Mouse (Mus musculus) embryonic facial prominence, embryonic 11.5 days (tissue): ENCODE data around the gene Olfr450. TPM values are rescaled to one million over a fixed set of nuclear protein-coding genes. Genes with fewer than 3 reads are reported as not detected.

Experiments
- ATAC-seq: fragments of 200-750 bp; cut with Nextera tagmentation; replicated peaks from 2 replicates; pipeline ENCODE4 v1.8.0; 2017; ENCODE audit warnings: low read depth; ENCODE audit not compliant: insufficient number of reproducible peaks, low FRiP score, low TSS enrichment
- DNase-seq: peaks from one replicate; pipeline ENCODE4 v3.0.0-alpha.2; 2015; ENCODE audit warnings: low spot score
- H3K27ac ChIP-seq: fragments of 300-500 bp; sonication (generic); replicated peaks from 2 replicates; pipeline ENCODE4 v1.5.1; 2014; ENCODE audit warnings: mild to moderate bottlenecking, low read depth, low read length, control low read depth
- H3K27me3 ChIP-seq: fragments of 300-500 bp; sonication (generic); 2 replicates; pipeline ENCODE4 v1.6.1; 2014; ENCODE audit warnings: mild to moderate bottlenecking, low read length, moderate library complexity, mixed read lengths; ENCODE audit not compliant: control insufficient read depth, insufficient read depth
- H3K36me3 ChIP-seq: fragments of 300-500 bp; sonication (generic); replicated peaks from 2 replicates; pipeline ENCODE4 v1.6.1; 2014; ENCODE audit warnings: low read depth, mild to moderate bottlenecking, low read length, moderate library complexity, mixed read lengths; ENCODE audit not compliant: control insufficient read depth, insufficient read depth
- H3K4me1 ChIP-seq: fragments of 300-500 bp; sonication (generic); 2 replicates; pipeline ENCODE4 v1.6.1; 2014; ENCODE audit warnings: low read length, mixed read lengths; ENCODE audit not compliant: control insufficient read depth, insufficient read depth
- H3K4me2 ChIP-seq: fragments of 300-500 bp; sonication (generic); 2 replicates; pipeline ENCODE4 v1.6.1; 2014; ENCODE audit warnings: low read depth, mild to moderate bottlenecking, control low read depth, low read length, moderate library complexity
- H3K4me3 ChIP-seq: fragments of 300-500 bp; sonication (generic); 2 replicates; pipeline ENCODE4 v1.5.1; 2014; ENCODE audit warnings: low read depth, low read length, control low read depth
- H3K9ac ChIP-seq: fragments of 300-500 bp; sonication (generic); replicated peaks from 2 replicates; pipeline ENCODE4 v1.6.1; 2014; ENCODE audit warnings: mild to moderate bottlenecking, control low read depth, low read length
- H3K9me3 ChIP-seq: fragments of 300-500 bp; sonication (generic); replicated peaks from 2 replicates; pipeline ENCODE4 v1.6.1; 2016; ENCODE audit warnings: mild to moderate bottlenecking, low read length, inconsistent platforms, mixed read lengths; ENCODE audit not compliant: control insufficient read depth
- WGBS: fragments of 180-500 bp; shearing (Covaris S2); extraction: QIAGEN DNeasy Blood & Tissue Kit; methylation state at CpG from one replicate; pipeline ENCODE4 v1.1.7; 2014; 5-methylcytosine and 5-hydroxymethylcytosine counted together
- polyA plus RNA-seq: library from polyadenylated mRNA; unstranded; fragments of >200 nt; fragmentation: Nextera tagmentation; extraction: Ambion mirVana; gene quantifications from 2 replicates; pipeline ENCODE4 v1.2.1, GENCODE M21; 2014

Olfr450 gene
- polyA plus RNA-seq = not detected in 2 replicates

- Histone ChIP-seq H3K4me3 (no peak within 1 kb of the TSS), H3K27me3 (no peaks in the 10 kb centered on the region), H3K36me3 (no peaks in the 10 kb centered on the region), H3K4me1 (no peaks in the 10 kb centered on the region), H3K9ac (no peak within 1 kb of the TSS), H3K9me3 (no peaks in the 10 kb centered on the region), H3K27ac (no peak within 1 kb of the TSS), H3K4me2 (no peak within 1 kb of the TSS)
- 93% methylated on average over 1 of the region's 1 CpGs for WGBS
- DNase-seq = no peak
- no peak for ATAC-seq
These were observed at the start of gene Olfr450 for GRCm38 (mm10) chr6:42811639-42812038. Olfr450 (plus strand) TSS chr6:42811939.

DNA sequence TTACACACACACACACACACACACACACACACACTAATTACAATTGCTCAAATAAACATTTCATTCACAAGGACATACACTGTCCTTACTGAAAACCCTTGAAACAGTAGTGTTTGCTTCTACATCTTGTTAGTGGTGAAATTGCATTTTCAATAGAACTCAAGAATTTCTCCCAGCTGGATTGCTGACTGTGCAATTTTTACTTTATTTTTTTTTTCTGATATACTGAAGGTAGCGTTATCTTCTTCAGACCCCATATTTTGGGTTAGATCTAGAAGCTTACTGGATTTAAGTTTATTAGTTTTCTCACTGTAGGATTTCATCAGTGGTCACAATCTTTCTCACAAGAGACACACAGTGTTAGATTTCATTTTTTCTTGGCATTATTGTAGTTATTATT, 34.7 kb upstream of the Olfr450 start:
- Histone ChIP-seq H3K36me3 (no peaks in the 10 kb centered on the region), H3K27ac (no peak overlapping the region), H3K4me3 (no peak overlapping the region), H3K4me1 (no peaks in the 10 kb centered on the region), H3K9me3 (no peaks in the 10 kb centered on the region), H3K4me2 (no peak overlapping the region), H3K9ac (no peak overlapping the region), H3K27me3 (no peaks in the 10 kb centered on the region)
- ATAC-seq (no peak), DNase-seq (no peak)
- WGBS = 85% methylated on average over 1 of the region's 1 CpGs

DNA sequence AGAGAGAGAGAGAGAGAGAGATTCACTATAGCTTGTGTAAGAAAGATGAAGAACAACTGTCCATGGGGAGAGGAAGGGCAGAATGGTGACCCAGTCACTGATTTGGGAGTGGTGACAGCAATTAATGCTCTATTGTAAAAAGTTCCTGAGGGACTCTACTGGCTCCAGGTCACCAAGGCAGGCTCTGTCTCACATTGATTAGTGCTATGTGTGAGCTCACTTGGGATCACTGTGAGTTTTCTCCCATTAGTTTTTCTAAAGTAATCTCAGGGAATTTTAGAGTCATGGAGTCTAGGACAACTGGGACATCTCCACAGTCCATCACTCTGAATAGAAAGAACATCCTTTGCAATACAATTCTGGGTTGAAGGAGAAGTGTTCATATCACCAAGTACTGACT, 26.9 kb upstream of the Olfr450 start, which contains the start of gene Olfr452:
Gene Olfr452, plus strand, starts transcription at position 301 of the 400 bp plus-strand sequence.
- no peaks in the 10 kb centered on the region for H3K4me1 ChIP-seq
- no peaks in the 10 kb centered on the region for H3K9me3 ChIP-seq
- no peaks in the 10 kb centered on the region for H3K36me3 ChIP-seq
- no peak within 1 kb of the TSS for H3K4me2 ChIP-seq
- H3K4me3 ChIP-seq = no peak within 1 kb of the TSS
- no peak within 1 kb of the TSS for H3K27ac ChIP-seq
- no peak within 1 kb of the TSS for H3K9ac ChIP-seq
- DNase-seq (no peak), ATAC-seq (no peak)
- no peaks in the 10 kb centered on the region for H3K27me3 ChIP-seq

DNA sequence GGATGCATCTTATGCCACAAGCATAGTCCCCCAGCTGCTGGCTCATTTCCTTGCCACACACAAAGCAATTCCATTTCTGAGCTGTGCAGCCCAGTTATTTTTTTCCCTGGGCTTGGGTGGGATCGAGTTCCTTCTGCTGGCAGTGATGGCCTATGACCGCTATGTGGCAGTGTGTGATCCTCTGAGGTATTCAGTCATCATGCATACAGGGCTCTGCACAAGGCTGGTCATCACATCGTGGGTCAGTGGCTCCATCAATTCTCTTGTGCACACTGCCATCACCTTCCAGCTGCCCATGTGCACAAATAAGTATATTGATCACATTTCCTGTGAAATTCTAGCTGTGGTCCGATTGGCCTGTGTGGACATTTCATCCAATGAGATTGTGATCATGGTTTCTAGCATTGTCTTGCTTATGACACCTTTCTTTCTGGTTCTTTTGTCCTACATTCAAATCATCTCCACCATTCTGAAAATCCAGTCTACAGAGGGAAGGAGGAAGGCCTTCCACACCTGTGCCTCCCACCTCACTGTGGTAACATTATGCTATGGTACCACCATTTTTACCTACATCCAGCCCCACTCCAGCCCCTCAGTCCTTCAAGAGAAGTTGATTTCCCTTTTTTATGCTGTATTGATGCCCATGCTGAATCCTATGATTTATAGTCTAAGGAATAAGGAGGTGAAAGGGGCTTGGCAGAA, 21.3 kb upstream of the Olfr450 start:
- 45% methylated on average over 4 of the region's 4 CpGs for WGBS
- no peak overlapping the region for H3K4me2 ChIP-seq
- H3K4me3 ChIP-seq = no peak overlapping the region
- ATAC-seq = no peak
- H3K27ac ChIP-seq = no peak overlapping the region
- H3K27me3 ChIP-seq = no peaks in the 10 kb centered on the region
- no peak overlapping the region for H3K9ac ChIP-seq
- no peaks in the 10 kb centered on the region for H3K9me3 ChIP-seq
- no peaks in the 10 kb centered on the region for H3K4me1 ChIP-seq
- H3K36me3 ChIP-seq = no peaks in the 10 kb centered on the region
- no peak for DNase-seq

DNA sequence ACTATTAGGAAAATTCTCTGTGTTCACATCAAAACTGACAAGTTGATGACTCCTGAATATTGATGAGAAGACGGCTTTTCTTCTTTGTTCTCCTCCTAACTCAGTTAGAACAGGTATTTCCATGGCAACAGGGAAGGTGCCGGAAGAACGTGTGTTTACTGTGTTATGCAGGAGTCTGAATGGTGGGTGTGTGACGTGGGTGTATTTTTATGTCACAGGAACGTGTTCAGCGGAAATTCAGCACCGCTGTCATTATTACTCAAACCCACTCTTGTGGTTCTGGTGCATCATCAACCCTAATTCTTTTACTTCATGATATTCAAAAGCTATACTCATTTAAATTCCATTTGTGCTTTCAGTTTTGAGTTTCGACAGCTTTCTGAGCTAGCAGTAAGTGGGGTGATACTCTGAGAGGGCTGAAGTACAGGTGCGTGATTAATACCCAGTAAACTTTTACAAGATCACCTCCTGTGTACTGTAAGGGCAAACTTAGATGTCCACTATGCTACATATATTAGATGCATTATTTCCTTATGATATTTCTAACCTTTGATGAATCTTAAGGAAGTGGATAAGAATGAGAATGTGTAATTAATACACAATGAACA, 20.7 kb upstream of the Olfr450 start:
- H3K27me3 ChIP-seq = no peaks in the 10 kb centered on the region
- no peak for ATAC-seq
- no peaks in the 10 kb centered on the region for H3K4me1 ChIP-seq
- DNase-seq = no peak
- WGBS = 86% methylated on average over 9 of the region's 9 CpGs
- H3K4me3 ChIP-seq = no peak overlapping the region
- no peak overlapping the region for H3K4me2 ChIP-seq
- no peak overlapping the region for H3K9ac ChIP-seq
- H3K27ac ChIP-seq = no peak overlapping the region
- no peaks in the 10 kb centered on the region for H3K36me3 ChIP-seq
- no peaks in the 10 kb centered on the region for H3K9me3 ChIP-seq

DNA sequence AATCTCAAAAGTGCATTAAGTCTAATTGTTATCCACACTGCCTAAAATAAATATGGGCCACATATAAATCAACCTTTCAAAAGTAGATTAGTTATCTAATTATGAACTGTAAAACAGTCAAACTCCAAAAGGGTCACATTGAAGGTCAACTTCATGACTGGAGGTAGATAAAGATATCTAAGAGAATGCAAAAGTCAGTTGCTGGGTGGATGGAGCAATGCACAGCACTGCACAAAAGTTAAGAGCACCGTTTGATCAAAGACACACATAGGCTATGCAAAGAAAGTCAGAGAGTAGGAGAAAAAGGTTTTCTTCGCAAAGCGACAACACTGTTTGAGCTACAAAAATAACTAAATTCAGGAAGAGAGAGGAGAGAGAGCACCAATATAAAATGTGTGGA, 16.8 kb upstream of the Olfr450 start:
- no peaks in the 10 kb centered on the region for H3K9me3 ChIP-seq
- H3K36me3 ChIP-seq = no peaks in the 10 kb centered on the region
- H3K4me2 ChIP-seq = no peak overlapping the region
- DNase-seq = no peak
- ATAC-seq = no peak
- H3K4me1 ChIP-seq = no peaks in the 10 kb centered on the region
- 94% methylated on average over 3 of the region's 3 CpGs for WGBS
- H3K27me3 ChIP-seq = no peaks in the 10 kb centered on the region
- no peak overlapping the region for H3K27ac ChIP-seq
- no peak overlapping the region for H3K4me3 ChIP-seq
- H3K9ac ChIP-seq = no peak overlapping the region

DNA sequence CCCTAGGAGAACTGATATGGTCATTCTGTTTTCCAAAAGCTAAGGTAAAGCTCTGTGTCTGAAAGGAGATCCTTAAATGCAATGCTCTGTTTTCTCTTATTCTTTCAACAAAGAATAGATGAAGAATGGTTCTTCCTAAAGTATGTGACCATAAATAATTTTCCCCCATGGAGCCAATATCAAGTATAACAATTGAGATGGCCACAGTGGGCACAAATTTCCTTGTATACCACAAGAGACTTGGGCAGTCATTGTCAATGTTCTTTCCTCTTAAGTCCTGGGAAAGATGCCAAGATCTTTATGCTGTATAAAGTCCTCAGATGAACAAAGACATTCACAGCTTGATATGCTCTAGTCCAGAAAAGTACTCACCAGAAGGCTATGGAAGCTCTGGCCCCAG, 22.3 kb downstream of the Olfr450 start, which contains the start of gene Olfr449:
Gene Olfr449, plus strand, starts transcription at position 301 of the 400 bp plus-strand sequence.
- Histone ChIP-seq H3K9me3 (no peaks in the 10 kb centered on the region), H3K9ac (no peak within 1 kb of the TSS), H3K27me3 (no peaks in the 10 kb centered on the region), H3K27ac (no peak within 1 kb of the TSS), H3K4me1 (no peaks in the 10 kb centered on the region), H3K4me3 (no peak within 1 kb of the TSS), H3K4me2 (no peak within 1 kb of the TSS), H3K36me3 (no peaks in the 10 kb centered on the region)
- DNase-seq (no peak), ATAC-seq (no peak)

DNA sequence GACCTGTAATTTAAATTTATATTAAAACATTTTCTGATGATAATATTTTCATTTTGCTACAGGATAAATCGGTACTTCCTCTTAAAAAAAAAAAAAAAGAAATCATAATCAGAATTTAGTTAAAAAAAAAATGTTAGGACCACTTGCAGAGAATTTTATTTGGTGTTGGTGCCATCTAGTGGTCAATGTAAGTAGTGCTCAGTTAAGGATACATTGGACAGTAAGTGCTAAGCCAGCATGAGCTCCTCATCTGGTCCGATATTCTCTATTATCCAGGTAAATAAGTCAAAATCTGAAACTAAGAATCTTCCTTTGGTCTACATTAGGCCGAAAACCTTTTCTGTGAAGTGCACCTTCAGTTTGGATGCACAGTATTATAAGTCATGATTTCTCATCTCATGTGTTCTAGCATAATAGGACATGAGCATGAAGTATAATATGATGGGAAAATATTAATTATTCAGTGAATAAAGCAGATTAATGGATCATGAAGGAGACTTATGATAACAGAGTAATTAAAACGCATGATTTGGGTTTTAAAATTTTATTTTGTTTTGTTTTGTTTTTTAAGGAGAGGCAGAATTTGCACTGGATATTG, 48.6 kb downstream of the Olfr450 start:
- Histone ChIP-seq H3K27me3 (no peaks in the 10 kb centered on the region), H3K4me1 (no peaks in the 10 kb centered on the region), H3K36me3 (no peaks in the 10 kb centered on the region), H3K27ac (no peak overlapping the region), H3K9ac (no peak overlapping the region), H3K4me2 (no peak overlapping the region), H3K9me3 (no peaks in the 10 kb centered on the region), H3K4me3 (no peak overlapping the region)
- ATAC-seq (no peak; the same call in 1 of the 2 replicates), DNase-seq (peak; percentile 81)
- WGBS = 15% methylated on average over 4 of the region's 4 CpGs
